Mouse (Mus musculus) c-Kit-positive CD71-negative TER-119-negative erythroid progenitor cells, embryonic 14.5 days (primary cell): ENCODE measurements at regions not wholly inside any gene's neighbourhood (a gene's known extent, or its start where the extent isn't known, plus 50 kb on each side); places are given as distances from the start of the nearest gene placed in this dataset.

Experiments used
- DNase-seq: peaks from one replicate; pipeline ENCODE4 v3.0.0-alpha.2; 2013; ENCODE audit warnings: low read depth

GRCm38 (mm10) chr17:83933743-83934142 is 86.0 kb upstream of the Haao start:
- no peak for DNase-seq

- DNase-seq = no peak
These were observed 82.6 kb upstream of the Haao start for GRCm38 (mm10) chr17:83930401-83930800.

- no peak for DNase-seq
These were observed 80.1 kb upstream of the Haao start for GRCm38 (mm10) chr17:83927749-83928387.

- no peak for DNase-seq
These were observed 76.6 kb upstream of the Haao start for GRCm38 (mm10) chr17:83924259-83924922.

GRCm38 (mm10) chr17:83920894-83921293 is 73.1 kb upstream of the Haao start:
- no peak for DNase-seq

- DNase-seq = no peak
These were observed 72.5 kb upstream of the Haao start for GRCm38 (mm10) chr17:83920225-83920624.

GRCm38 (mm10) chr17:83918413-83919139 is 70.8 kb upstream of the Haao start:
- no peak for DNase-seq

- DNase-seq = no peak
These were observed 70.0 kb upstream of the Haao start for GRCm38 (mm10) chr17:83917781-83918180.

- no peak for DNase-seq
These were observed 69.0 kb upstream of the Haao start for GRCm38 (mm10) chr17:83916684-83917166.

GRCm38 (mm10) chr17:83915034-83915433 is 67.3 kb upstream of the Haao start:
- DNase-seq = no peak

GRCm38 (mm10) chr17:83914603-83915002 is 66.8 kb upstream of the Haao start:
- no peak for DNase-seq

GRCm38 (mm10) chr17:83913711-83914415 is 66.1 kb upstream of the Haao start:
- no peak for DNase-seq

- no peak for DNase-seq
These were observed 64.7 kb upstream of the Haao start for GRCm38 (mm10) chr17:83912421-83912820.

GRCm38 (mm10) chr17:83908811-83909210 is 61.0 kb upstream of the Haao start:
- DNase-seq = no peak

- DNase-seq = no peak
These were observed 59.8 kb upstream of the Haao start for GRCm38 (mm10) chr17:83907538-83907937.

- DNase-seq = no peak
These were observed 59.2 kb upstream of the Haao start for GRCm38 (mm10) chr17:83906751-83907537.

GRCm38 (mm10) chr17:83903467-83903866 is 55.7 kb upstream of the Haao start:
- peak; percentile 83 for DNase-seq

GRCm38 (mm10) chr17:83902523-83902922 is 54.8 kb upstream of the Haao start:
- DNase-seq = no peak

GRCm38 (mm10) chr17:83902091-83902490 is 54.3 kb upstream of the Haao start:
- DNase-seq = no peak

GRCm38 (mm10) chr17:83899588-83900152 is 51.9 kb upstream of the Haao start:
- DNase-seq = no peak

- no peak for DNase-seq
These were observed 50.8 kb upstream of the Haao start for GRCm38 (mm10) chr17:83898531-83898930.
